Mouse (Mus musculus): ENCODE measurements around the gene Nat14.

DNA sequence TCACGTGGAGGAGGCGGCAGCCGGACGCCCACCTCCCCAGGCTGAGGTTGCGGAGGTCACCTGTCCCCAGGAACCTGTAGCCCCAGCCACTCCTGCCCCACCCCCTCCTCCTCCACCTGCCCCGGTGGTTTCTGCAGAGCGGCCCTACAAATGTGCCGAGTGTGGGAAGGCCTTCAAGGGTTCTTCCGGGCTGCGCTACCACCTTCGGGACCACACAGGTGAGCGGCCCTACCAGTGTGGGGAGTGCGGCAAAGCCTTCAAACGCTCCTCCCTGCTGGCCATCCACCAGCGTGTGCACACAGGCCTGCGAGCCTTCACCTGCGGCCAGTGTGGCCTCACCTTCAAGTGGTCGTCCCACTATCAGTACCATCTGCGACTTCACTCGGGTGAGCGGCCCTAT lies 1.9 kb upstream of the Nat14 start:
- TF ChIP-seq CTCF (IDR thresholded peaks at IDR 0.05; ENCODE audit: extremely low read depth, insufficient read depth, insufficient read length, insufficient replicate concordance) (no peak), POLR2A (IDR thresholded peaks at IDR 0.05; ENCODE audit: low read depth, low read length) (no peak)

Measured in spleen, adult 2 months (tissue).